Mouse (Mus musculus) forebrain, embryonic 15.5 days (tissue): ENCODE data around the gene Fars2. TPM values are rescaled to one million over a fixed set of nuclear protein-coding genes. Genes with fewer than 3 reads are reported as not detected.

Experiments used
- ATAC-seq: fragments of 200-750 bp; cut with Nextera tagmentation; replicated peaks from 2 replicates; pipeline ENCODE4 v1.8.0; 2017; ENCODE audit warnings: mild to moderate bottlenecking, moderate TSS enrichment, moderate library complexity
- H3K27ac ChIP-seq: fragments of 300-500 bp; sonication (generic); replicated peaks from 2 replicates; pipeline ENCODE4 v1.5.1; 2015; ENCODE audit warnings: mild to moderate bottlenecking, inconsistent platforms
- H3K27me3 ChIP-seq: fragments of 300-500 bp; sonication (generic); 2 replicates; pipeline ENCODE4 v1.6.1; 2015; ENCODE audit warnings: inconsistent platforms
- H3K36me3 ChIP-seq: fragments of 300-500 bp; sonication (generic); 2 replicates; pipeline ENCODE4 v1.6.1; 2015; ENCODE audit warnings: mild to moderate bottlenecking, inconsistent platforms
- H3K4me1 ChIP-seq: fragments of 300-500 bp; sonication (generic); 2 replicates; pipeline ENCODE4 v1.6.1; 2015; ENCODE audit warnings: inconsistent platforms
- H3K4me2 ChIP-seq: fragments of 300-500 bp; sonication (generic); replicated peaks from 2 replicates; pipeline ENCODE4 v1.6.1; 2015; ENCODE audit warnings: mild to moderate bottlenecking, inconsistent platforms
- H3K4me3 ChIP-seq: fragments of 300-500 bp; sonication (generic); 2 replicates; pipeline ENCODE4 v1.5.1; 2015; ENCODE audit warnings: mild to moderate bottlenecking, inconsistent platforms
- H3K9ac ChIP-seq: fragments of 300-500 bp; sonication (generic); replicated peaks from 2 replicates; pipeline ENCODE4 v1.6.1; 2015; ENCODE audit warnings: mild to moderate bottlenecking, inconsistent platforms
- H3K9me3 ChIP-seq: fragments of 300-500 bp; sonication (generic); 2 replicates; pipeline ENCODE4 v1.6.1; 2016; ENCODE audit warnings: inconsistent platforms
- WGBS: fragments of 180-500 bp; shearing (Covaris S2); methylation state at CpG from one replicate; pipeline ENCODE4 v1.1.7; 2015; ENCODE audit warnings: mixed read lengths; 5-methylcytosine and 5-hydroxymethylcytosine counted together
- polyA plus RNA-seq: library from polyadenylated mRNA; unstranded; fragments of >200 nt; fragmentation: Nextera tagmentation; extraction: Ambion mirVana; gene quantifications from 2 replicates; pipeline ENCODE4 v1.2.1, GENCODE M21; 2015

Gene Fars2
- polyA plus RNA-seq, 1 experiment from 2014 or later = 36.5 TPM

DNA sequence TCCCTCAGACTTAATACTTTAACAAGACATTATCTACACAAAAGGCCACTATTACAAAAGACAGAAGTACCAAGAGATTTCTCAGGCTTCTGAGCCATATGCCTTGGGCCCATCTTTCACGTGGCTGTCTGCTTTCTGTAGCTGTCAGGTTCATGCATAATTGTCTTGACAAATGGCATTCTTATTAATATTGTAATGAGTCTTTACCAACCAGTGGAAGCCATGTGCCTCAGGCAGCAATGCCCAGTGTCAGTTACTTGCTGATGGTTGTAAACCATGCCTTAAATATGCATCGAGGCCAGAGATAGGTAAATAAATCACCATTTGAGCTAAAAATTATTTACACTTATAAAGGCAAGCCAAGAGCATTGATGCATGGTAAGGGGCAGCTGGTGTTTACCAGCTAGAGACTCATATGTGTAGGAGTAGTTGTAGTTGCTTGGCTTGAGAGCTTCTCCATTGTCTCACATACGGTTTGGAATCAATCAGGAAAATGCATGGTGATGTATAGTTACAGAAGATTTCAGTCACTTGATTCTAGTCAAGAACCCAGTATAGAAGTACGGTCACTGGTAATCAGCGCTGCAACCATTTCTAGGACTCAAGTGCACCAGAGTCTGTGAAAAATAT lies 76.4 kb downstream of the Fars2 start:
- no peaks in the 10 kb centered on the region for H3K27me3 ChIP-seq
- H3K9me3 ChIP-seq = no peaks in the 10 kb centered on the region
- peak; percentile 77 for ATAC-seq
- no peak overlapping the region for H3K9ac ChIP-seq
- no peak overlapping the region for H3K4me2 ChIP-seq
- H3K4me1 ChIP-seq = no peaks in the 10 kb centered on the region
- H3K4me3 ChIP-seq = no peak overlapping the region
- WGBS = 64% methylated on average over 5 of the region's 5 CpGs
- H3K36me3 ChIP-seq = no peaks in the 10 kb centered on the region
- peak overlapping the region; percentile 34 for H3K27ac ChIP-seq

DNA sequence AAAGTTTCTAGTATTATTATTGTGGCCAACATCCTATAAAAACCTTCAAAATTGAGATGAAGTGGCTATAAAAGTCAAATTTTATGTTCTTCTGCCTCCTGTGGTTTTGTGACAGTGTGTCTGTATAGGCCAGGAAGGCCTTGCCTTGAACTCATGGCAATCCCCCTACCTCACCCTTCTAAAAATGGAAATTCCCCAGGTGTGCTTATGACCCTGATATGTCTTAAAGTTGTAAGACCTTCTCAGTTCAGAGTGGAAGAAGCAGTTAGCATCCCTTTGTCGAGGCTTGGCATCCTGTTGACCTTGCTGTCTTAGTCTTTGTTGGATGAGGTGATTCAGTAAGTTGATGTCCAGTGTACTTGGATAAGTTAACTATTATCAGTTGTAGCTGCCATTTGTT lies 82.1 kb downstream of the Fars2 start:
- H3K36me3 ChIP-seq = no peaks in the 10 kb centered on the region
- no peaks in the 10 kb centered on the region for H3K9me3 ChIP-seq
- no peak overlapping the region for H3K9ac ChIP-seq
- H3K4me1 ChIP-seq = no peaks in the 10 kb centered on the region
- H3K4me2 ChIP-seq = no peak overlapping the region
- H3K4me3 ChIP-seq = no peak overlapping the region
- H3K27me3 ChIP-seq = no peaks in the 10 kb centered on the region
- WGBS = 98% methylated on average over 1 of the region's 1 CpGs
- H3K27ac ChIP-seq = no peak overlapping the region
- ATAC-seq = no peak

GRCm38 (mm10) chr13:36200453-36200852 lies 83.2 kb downstream of the Fars2 start:
- Histone ChIP-seq H3K4me2 (no peak overlapping the region), H3K4me1 (no peaks in the 10 kb centered on the region), H3K9ac (no peak overlapping the region), H3K9me3 (no peaks in the 10 kb centered on the region), H3K36me3 (no peaks in the 10 kb centered on the region), H3K27ac (no peak overlapping the region), H3K27me3 (no peaks in the 10 kb centered on the region), H3K4me3 (no peak overlapping the region)
- 92% methylated on average over 4 of the region's 4 CpGs for WGBS
- no peak for ATAC-seq

- H3K27me3 ChIP-seq = no peaks in the 10 kb centered on the region
- 93% methylated on average over 2 of the region's 2 CpGs for WGBS
- ATAC-seq = no peak
Measured at GRCm38 (mm10) chr13:36202496-36202895, 85.3 kb downstream of the Fars2 start.

GRCm38 (mm10) chr13:36203014-36203413 lies 85.8 kb downstream of the Fars2 start:
- Histone ChIP-seq H3K4me1 (peaks cover 4% of the 10 kb centered on the region; the same call in 1 of the 2 replicates), H3K9ac (no peak overlapping the region), H3K27ac (no peak overlapping the region), H3K27me3 (no peaks in the 10 kb centered on the region), H3K4me3 (no peak overlapping the region), H3K4me2 (no peak overlapping the region), H3K9me3 (no peaks in the 10 kb centered on the region), H3K36me3 (no peaks in the 10 kb centered on the region)
- WGBS = 92% methylated on average over 6 of the region's 6 CpGs
- no peak for ATAC-seq

More at GRCm38 (mm10) chr13:36202496-36202895, 85.3 kb downstream of the Fars2 start:
- H3K4me2 ChIP-seq = no peak overlapping the region
- no peak overlapping the region for H3K27ac ChIP-seq
- no peaks in the 10 kb centered on the region for H3K9me3 ChIP-seq
- H3K4me1 ChIP-seq = peaks cover 4% of the 10 kb centered on the region; the same call in 1 of the 2 replicates
- H3K36me3 ChIP-seq = no peaks in the 10 kb centered on the region
- no peak overlapping the region for H3K4me3 ChIP-seq
- H3K9ac ChIP-seq = no peak overlapping the region

DNA sequence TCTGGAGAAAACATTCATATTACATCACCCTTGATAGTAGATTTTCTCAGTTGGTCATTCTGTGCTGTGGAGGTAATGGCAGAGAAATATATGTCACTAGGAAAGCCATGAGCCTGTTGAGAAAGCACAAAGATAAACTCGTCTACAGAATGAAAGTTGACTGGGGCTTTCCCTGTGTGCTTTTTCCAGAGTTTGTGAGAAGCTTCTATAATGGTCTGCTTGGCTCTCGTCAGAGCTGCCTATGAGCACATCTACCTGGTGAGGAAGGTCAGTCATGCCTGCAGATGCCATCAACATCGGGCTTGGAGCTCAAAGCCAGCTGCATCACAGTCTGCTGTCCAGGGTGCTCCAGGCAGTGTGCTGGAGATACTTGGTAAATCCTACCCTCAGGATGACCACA lies 87.1 kb downstream of the Fars2 start:
- Histone ChIP-seq H3K27me3 (no peaks in the 10 kb centered on the region), H3K36me3 (no peaks in the 10 kb centered on the region), H3K4me1 (peaks cover 4% of the 10 kb centered on the region; the same call in 1 of the 2 replicates), H3K27ac (no peak overlapping the region), H3K9me3 (no peaks in the 10 kb centered on the region), H3K4me3 (no peak overlapping the region), H3K4me2 (no peak overlapping the region), H3K9ac (no peak overlapping the region)
- WGBS = 87% methylated on average over 3 of the region's 3 CpGs
- no peak for ATAC-seq

GRCm38 (mm10) chr13:36210965-36211364 lies 93.8 kb downstream of the Fars2 start:
- 89% methylated on average over 3 of the region's 3 CpGs for WGBS
- no peak for ATAC-seq
- no peak overlapping the region for H3K4me2 ChIP-seq

DNA sequence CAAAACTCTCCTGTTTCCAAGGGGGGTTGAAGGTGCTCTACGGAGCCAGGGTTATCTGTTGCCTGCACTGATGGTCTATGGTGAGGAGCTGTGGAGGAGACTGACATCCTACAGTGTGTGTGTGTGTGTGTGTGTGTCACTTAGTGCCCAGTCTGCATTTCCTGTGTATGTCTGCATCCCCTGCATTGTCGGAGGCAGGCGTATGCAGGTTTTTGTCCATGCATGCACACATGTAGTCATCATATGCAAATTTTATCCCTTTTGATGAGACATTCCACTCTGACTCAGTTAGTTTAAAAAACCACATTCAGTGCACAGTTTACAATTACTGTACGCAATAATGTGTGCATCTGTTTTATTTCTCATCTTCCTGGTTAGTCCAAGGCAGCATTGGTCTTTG lies 96.8 kb downstream of the Fars2 start:
- H3K9me3 ChIP-seq = no peaks in the 10 kb centered on the region
- no peak overlapping the region for H3K4me3 ChIP-seq
- H3K36me3 ChIP-seq = no peaks in the 10 kb centered on the region
- peaks cover 6% of the 10 kb centered on the region; the same call in 1 of the 2 replicates for H3K4me1 ChIP-seq
- ATAC-seq = no peak
- no peak overlapping the region for H3K4me2 ChIP-seq
- no peaks in the 10 kb centered on the region for H3K27me3 ChIP-seq
- no peak overlapping the region for H3K27ac ChIP-seq
- no peak overlapping the region for H3K9ac ChIP-seq
- 83% methylated on average over 4 of the region's 4 CpGs for WGBS

More at GRCm38 (mm10) chr13:36210965-36211364, 93.8 kb downstream of the Fars2 start:
- no peak overlapping the region for H3K4me3 ChIP-seq
- no peak overlapping the region for H3K9ac ChIP-seq
- H3K9me3 ChIP-seq = no peaks in the 10 kb centered on the region
- H3K27ac ChIP-seq = no peak overlapping the region
- peaks cover 4% of the 10 kb centered on the region; the same call in 1 of the 2 replicates for H3K4me1 ChIP-seq
- H3K27me3 ChIP-seq = no peaks in the 10 kb centered on the region
- H3K36me3 ChIP-seq = no peaks in the 10 kb centered on the region

- H3K9ac ChIP-seq = no peak overlapping the region
- no peak for ATAC-seq
- no peaks in the 10 kb centered on the region for H3K36me3 ChIP-seq
- peaks cover 6% of the 10 kb centered on the region; the same call in 1 of the 2 replicates for H3K4me1 ChIP-seq
- no peak overlapping the region for H3K4me3 ChIP-seq
- WGBS = 90% methylated on average over 3 of the region's 3 CpGs
- no peaks in the 10 kb centered on the region for H3K9me3 ChIP-seq
- no peaks in the 10 kb centered on the region for H3K27me3 ChIP-seq
- H3K4me2 ChIP-seq = no peak overlapping the region
- H3K27ac ChIP-seq = no peak overlapping the region
Measured at GRCm38 (mm10) chr13:36216005-36216404, 98.8 kb downstream of the Fars2 start.

DNA sequence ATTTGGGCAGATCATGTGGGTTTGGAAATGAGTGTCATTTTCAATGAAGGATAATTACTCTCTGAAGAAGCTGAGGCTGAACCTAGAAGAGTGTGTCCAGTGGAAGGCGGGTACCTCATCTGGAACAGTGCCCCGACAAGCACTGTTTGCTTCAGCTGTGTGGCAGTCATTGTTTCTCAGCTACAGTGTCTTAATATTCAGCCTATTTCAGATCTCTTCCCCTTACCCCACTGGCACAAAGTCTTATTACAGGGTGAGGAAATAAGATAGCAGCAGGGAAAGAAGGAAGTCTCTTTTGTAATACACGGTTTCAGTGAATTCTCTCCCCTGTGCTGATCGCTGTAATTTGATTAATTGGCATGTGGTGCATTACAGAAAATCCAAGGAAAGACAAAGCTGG lies 101.1 kb downstream of the Fars2 start:
- no peak for ATAC-seq
- Histone ChIP-seq H3K27me3 (no peaks in the 10 kb centered on the region), H3K27ac (no peak overlapping the region), H3K9ac (no peak overlapping the region), H3K9me3 (no peaks in the 10 kb centered on the region), H3K4me2 (no peak overlapping the region), H3K4me3 (no peak overlapping the region), H3K36me3 (no peaks in the 10 kb centered on the region), H3K4me1 (peaks cover 6% of the 10 kb centered on the region; the same call in 1 of the 2 replicates)
- 26% methylated on average over 4 of the region's 4 CpGs for WGBS

DNA sequence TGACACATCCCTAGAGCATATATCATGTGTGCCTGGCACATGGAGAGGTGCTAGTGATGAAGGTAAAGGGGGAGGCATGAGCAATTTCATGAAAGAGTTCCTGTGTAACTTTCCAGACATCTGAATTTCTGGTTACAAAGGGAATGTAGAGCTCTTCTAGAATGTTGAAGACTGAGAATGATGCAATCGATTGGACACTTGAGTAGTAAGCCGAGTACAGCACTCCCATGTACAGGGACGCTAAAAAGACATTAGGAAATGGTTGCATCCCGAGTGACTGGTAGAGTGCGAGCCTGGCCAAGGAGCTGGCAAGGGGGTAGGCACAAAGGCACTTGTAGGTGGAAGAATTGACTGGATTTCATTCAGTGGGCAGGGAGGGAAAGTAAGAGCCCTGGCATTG lies 102.3 kb downstream of the Fars2 start:
- Histone ChIP-seq H3K9ac (no peak overlapping the region), H3K4me1 (peaks cover 6% of the 10 kb centered on the region; the same call in 1 of the 2 replicates), H3K27me3 (no peaks in the 10 kb centered on the region), H3K27ac (no peak overlapping the region), H3K36me3 (no peaks in the 10 kb centered on the region), H3K4me2 (no peak overlapping the region), H3K9me3 (no peaks in the 10 kb centered on the region), H3K4me3 (no peak overlapping the region)
- WGBS = 92% methylated on average over 5 of the region's 5 CpGs
- no peak for ATAC-seq

DNA sequence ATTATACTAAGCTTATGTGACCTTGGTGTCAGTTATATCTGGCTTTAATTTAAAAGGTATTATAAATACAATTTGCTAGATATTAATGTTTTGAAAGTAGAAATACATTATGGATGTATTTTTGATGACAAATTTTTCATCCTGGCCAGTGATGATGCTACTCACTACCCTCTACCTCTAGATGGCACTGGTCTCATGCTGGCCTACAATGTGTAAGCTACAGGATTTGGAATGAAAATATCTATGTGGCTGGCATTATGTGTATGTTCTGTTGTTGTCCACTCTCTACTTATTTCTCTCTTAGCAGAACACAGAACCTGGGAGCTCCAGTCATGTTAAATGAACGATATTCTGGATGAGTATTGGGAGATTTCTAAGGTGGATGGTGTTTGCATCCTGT lies 104.7 kb downstream of the Fars2 start:
- 84% methylated on average over 1 of the region's 1 CpGs for WGBS
- no peak for ATAC-seq

DNA sequence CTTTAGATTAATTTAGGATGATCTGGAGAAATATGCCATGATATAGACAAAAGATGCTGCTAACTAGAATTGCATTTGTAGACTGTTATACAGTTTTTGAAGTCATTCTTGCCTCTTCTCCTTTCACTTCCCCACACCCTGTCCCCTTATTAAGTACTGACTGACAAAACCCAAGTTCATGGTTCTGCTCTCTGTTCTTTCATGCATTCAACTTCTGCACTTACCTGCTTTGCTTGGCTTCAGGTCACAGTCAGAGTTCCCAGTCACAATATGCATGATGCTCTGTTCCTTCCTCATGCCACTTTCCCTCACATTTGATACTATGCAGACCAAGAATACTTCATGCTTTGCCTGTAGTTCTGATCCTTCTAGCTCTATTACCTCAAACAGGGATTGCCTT lies 105.5 kb downstream of the Fars2 start:
- peaks cover 6% of the 10 kb centered on the region; the same call in 1 of the 2 replicates for H3K4me1 ChIP-seq
- H3K27me3 ChIP-seq = no peaks in the 10 kb centered on the region
- no peak overlapping the region for H3K9ac ChIP-seq
- no peak overlapping the region for H3K4me2 ChIP-seq
- no peak overlapping the region for H3K4me3 ChIP-seq
- ATAC-seq = no peak
- H3K36me3 ChIP-seq = no peaks in the 10 kb centered on the region
- no peak overlapping the region for H3K27ac ChIP-seq
- H3K9me3 ChIP-seq = no peaks in the 10 kb centered on the region

More for the DNA sequence above, 104.7 kb downstream of the Fars2 start:
- Histone ChIP-seq H3K36me3 (no peaks in the 10 kb centered on the region), H3K4me1 (peaks cover 6% of the 10 kb centered on the region; the same call in 1 of the 2 replicates), H3K9ac (no peak overlapping the region), H3K9me3 (no peaks in the 10 kb centered on the region), H3K27me3 (no peaks in the 10 kb centered on the region), H3K27ac (no peak overlapping the region), H3K4me2 (no peak overlapping the region), H3K4me3 (no peak overlapping the region)
